Mouse (Mus musculus) frontal cortex, postnatal 14 days (tissue): ENCODE data around the gene Gjb6.

ENCODE experiments used
- DNase-seq, 2 experiments: peaks; one replicate each; pipeline ENCODE4 v3.0.0; 2022; ENCODE audit warnings: low spot score in 2 of 2

Gene Gjb6

GRCm38 (mm10) chr14:57089107-57089506 lies 44.3 kb downstream of the Gjb6 start:
- DNase-seq = no peak

- no peak for DNase-seq
These were observed 49.2 kb downstream of the Gjb6 start for GRCm38 (mm10) chr14:57084180-57084668.

DNA sequence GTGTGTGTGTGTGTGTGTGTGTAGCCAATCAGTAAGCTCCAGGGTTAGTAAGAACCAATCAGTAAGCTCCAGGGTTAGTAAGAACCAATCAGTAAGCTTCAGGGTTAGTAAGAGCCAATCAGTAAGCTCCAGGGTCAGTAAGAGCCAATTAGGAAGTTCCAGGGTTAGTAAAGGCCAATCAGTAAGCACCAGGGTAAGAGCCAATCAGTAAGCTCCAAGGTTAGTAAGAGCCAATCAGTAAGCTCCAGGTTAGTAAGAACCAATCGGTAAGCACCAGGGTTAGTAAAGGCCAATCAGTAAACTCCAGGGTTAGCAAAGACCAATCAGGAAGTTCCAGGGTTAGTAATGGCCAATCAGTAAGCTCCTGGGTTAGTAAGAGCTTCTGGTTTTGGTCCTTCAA lies 50.5 kb downstream of the Gjb6 start:
- DNase-seq = no peak

DNA sequence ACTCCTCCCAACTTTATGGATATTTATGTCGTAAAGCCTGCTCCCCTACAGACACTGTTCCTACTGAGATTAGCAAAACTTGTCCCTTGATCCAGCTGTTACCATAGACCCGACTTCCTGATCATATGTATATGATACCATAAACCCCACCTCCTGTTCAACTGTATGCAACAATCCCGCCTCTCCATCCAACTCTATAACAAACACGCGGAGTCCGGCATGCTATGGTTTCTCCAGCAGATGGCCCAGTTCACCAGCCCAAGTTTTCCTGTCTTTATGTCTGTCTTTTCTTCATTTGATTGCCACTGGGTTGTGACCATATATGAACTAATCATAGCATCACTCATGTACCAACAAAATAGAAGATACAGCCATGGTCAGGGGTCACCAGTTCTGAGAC lies 57.9 kb downstream of the Gjb6 start:
- DNase-seq = no peak
